Mouse (Mus musculus): ENCODE measurements around the gene Morf4l1. TPM values are rescaled to one million over a fixed set of nuclear protein-coding genes. Genes with fewer than 3 reads are reported as not detected.

Morf4l1 gene
- polyA plus RNA-seq (2015; fragmentation: Nextera tagmentation; extraction: Ambion mirVana): 575 and 608 TPM in 2 replicates

GRCm38 (mm10) chr9:90114567-90115307, at the start of gene Morf4l1:
Morf4l1 (minus strand) TSS chr9:90114774.
- Histone ChIP-seq H3K36me3 (no peaks in the 10 kb centered on the region), H3K4me1 (replicated peaks) (peaks cover 32% of the 10 kb centered on the region), H3K9me3 (no peaks in the 10 kb centered on the region), H3K9ac (replicated peaks) (peak within 1 kb of the TSS; percentile 96), H3K4me2 (replicated peaks) (peak within 1 kb of the TSS; percentile 90), H3K27ac (peak within 1 kb of the TSS; percentile 99), H3K27me3 (peaks cover 6% of the 10 kb centered on the region), H3K4me3 (replicated peaks) (peak within 1 kb of the TSS; percentile 93)
- 2% methylated on average over 40 of the region's 40 CpGs for WGBS
- peak; percentile 99 for ATAC-seq

- Histone ChIP-seq H3K9me3 (0 out of 2 replicates have a peak, but pooled peaks cover 4% of the 10 kb centered on the region), H3K4me2 (replicated peaks) (peak overlapping the region; percentile 88), H3K4me1 (replicated peaks) (peaks cover 30% of the 10 kb centered on the region), H3K4me3 (replicated peaks) (peak overlapping the region; percentile 88), H3K27ac (peak overlapping the region; percentile 81), H3K9ac (replicated peaks) (peak overlapping the region; percentile 90), H3K27me3 (no peaks in the 10 kb centered on the region), H3K36me3 (no peaks in the 10 kb centered on the region)
- WGBS: under 1% methylated on average over 18 of the region's 18 CpGs
- peak; percentile 66 for ATAC-seq
Measured at GRCm38 (mm10) chr9:90163749-90164095, 49.1 kb upstream of the Morf4l1 start.

DNA sequence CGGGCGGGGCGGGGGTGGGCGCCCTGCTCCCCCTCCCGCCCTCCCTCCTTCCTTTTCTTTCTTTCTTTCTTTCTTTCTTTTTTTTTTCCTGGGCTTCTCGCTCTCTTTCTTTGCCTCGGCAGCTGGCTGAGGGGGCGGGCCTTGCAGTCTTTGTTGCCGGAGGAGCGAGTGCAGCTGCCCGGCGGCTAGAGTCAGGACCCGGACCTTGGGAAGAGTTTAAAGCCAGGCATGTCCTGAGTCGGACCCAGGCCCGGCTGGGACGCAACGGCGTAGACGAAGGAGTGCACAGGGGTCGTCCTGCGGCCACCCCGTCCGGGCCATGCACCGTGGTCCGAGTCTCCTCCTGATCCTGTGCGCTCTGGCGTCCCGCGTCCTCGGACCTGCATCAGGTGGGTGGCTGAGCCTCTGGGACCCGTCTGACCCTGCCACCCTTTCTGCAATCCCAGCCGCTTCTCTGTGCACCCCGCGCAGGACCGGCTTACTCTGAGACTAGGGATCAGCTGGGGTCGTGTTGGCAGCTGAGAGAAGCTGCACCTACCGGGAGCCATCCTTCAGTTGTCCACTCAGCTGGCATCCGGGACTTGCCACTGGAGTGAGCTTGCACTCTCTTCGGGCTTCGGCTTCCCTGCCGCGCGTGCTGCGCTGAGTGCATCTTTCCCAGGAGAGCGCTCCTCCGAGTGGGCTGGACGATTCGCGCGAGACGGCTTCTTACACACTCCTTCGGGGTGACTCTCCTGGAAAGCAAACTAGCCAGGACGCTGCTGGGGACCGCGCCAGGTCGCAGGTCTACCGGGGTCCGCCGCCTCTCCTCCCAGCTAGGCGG, 48.6 kb upstream of the Morf4l1 start, which contains the start of gene Adamts7:
Gene Adamts7 (plus strand): TSS at position 144 of the 823 bp plus-strand sequence.
- Histone ChIP-seq H3K4me2 (replicated peaks) (peak within 1 kb of the TSS; percentile 88), H3K27me3 (no peaks in the 10 kb centered on the region), H3K36me3 (no peaks in the 10 kb centered on the region), H3K4me1 (replicated peaks) (peaks cover 30% of the 10 kb centered on the region), H3K27ac (peak within 1 kb of the TSS; percentile 81), H3K9ac (replicated peaks) (peak within 1 kb of the TSS; percentile 90), H3K4me3 (replicated peaks) (peak within 1 kb of the TSS; percentile 88), H3K9me3 (0 out of 2 replicates have a peak, but pooled peaks cover 4% of the 10 kb centered on the region)
- under 1% methylated on average over 53 of the region's 60 CpGs for WGBS
- peak; percentile 84 for ATAC-seq

- ATAC-seq: peak; percentile 74
- 10% methylated on average over 20 of the region's 29 CpGs for WGBS
Measured at GRCm38 (mm10) chr9:90162243-90162925, 47.8 kb upstream of the Morf4l1 start.

GRCm38 (mm10) chr9:90146869-90147268, 32.3 kb upstream of the Morf4l1 start:
- WGBS: 83% methylated on average over 5 of the region's 5 CpGs
- no peak for ATAC-seq
- no peak overlapping the region for H3K27ac ChIP-seq

More at GRCm38 (mm10) chr9:90162243-90162925, 47.8 kb upstream of the Morf4l1 start:
- H3K9ac ChIP-seq (replicated peaks): peak overlapping the region; percentile 90
- H3K27ac ChIP-seq: peak overlapping the region; percentile 81
- peak overlapping the region; percentile 88 for H3K4me2 ChIP-seq (replicated peaks)
- H3K36me3 ChIP-seq: no peaks in the 10 kb centered on the region
- 0 out of 2 replicates have a peak, but pooled peaks cover 4% of the 10 kb centered on the region for H3K9me3 ChIP-seq
- no peaks in the 10 kb centered on the region for H3K27me3 ChIP-seq
- H3K4me3 ChIP-seq (replicated peaks): peak overlapping the region; percentile 88
- peaks cover 30% of the 10 kb centered on the region for H3K4me1 ChIP-seq (replicated peaks)

DNA sequence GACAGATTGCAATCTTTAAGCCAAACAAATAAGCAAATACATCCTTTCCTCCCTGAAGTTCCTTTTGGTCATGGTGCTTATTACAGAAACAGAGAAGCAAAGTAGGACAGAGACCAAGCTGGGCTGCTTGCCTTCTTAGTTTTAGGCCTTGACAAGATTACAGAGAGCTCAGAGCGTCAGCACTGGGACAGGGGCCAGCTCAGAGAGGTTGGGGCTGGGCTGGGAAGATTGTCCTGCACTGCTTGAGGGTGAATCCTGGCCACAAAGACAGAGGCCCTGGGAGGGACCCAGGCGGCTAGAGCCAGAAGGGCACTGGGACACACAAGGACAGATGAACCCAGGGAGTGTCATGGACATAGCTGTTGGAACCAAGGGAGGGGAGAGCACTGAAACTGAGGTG, 31.2 kb upstream of the Morf4l1 start:
- WGBS: 54% methylated on average over 2 of the region's 2 CpGs
- Histone ChIP-seq H3K27ac (no peak overlapping the region), H3K27me3 (no peaks in the 10 kb centered on the region), H3K36me3 (no peaks in the 10 kb centered on the region), H3K9ac (replicated peaks) (no peak overlapping the region), H3K4me3 (replicated peaks) (no peak overlapping the region), H3K4me1 (replicated peaks) (no peaks in the 10 kb centered on the region), H3K4me2 (replicated peaks) (no peak overlapping the region), H3K9me3 (no peaks in the 10 kb centered on the region)
- no peak for ATAC-seq

More at GRCm38 (mm10) chr9:90146869-90147268, 32.3 kb upstream of the Morf4l1 start:
- no peak overlapping the region for H3K9ac ChIP-seq (replicated peaks)
- no peaks in the 10 kb centered on the region for H3K36me3 ChIP-seq
- no peaks in the 10 kb centered on the region for H3K9me3 ChIP-seq
- no peaks in the 10 kb centered on the region for H3K27me3 ChIP-seq
- H3K4me1 ChIP-seq (replicated peaks): no peaks in the 10 kb centered on the region
- H3K4me3 ChIP-seq (replicated peaks): no peak overlapping the region
- no peak overlapping the region for H3K4me2 ChIP-seq (replicated peaks)

DNA sequence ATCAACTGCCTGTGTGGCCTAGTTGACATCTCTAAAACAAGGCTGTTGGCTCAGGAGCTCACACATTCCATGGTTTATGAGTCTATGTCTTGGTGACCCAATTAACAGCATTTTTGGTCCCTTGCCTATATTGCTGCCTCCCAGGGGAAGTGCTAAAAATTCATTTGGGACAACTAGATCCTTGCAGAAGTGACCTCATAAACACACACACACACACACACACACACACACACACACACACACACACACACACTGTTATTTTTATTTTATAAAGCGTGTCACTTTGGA, 22.0 kb upstream of the Morf4l1 start:
- no peak overlapping the region for H3K4me3 ChIP-seq (replicated peaks)
- H3K36me3 ChIP-seq: no peaks in the 10 kb centered on the region
- no peaks in the 10 kb centered on the region for H3K27me3 ChIP-seq
- H3K9ac ChIP-seq (replicated peaks): no peak overlapping the region
- no peaks in the 10 kb centered on the region for H3K4me1 ChIP-seq (replicated peaks)
- no peak overlapping the region for H3K4me2 ChIP-seq (replicated peaks)
- H3K9me3 ChIP-seq: no peaks in the 10 kb centered on the region
- H3K27ac ChIP-seq: no peak overlapping the region
- ATAC-seq: no peak
- 100% methylated on average over 1 of the region's 1 CpGs for WGBS

GRCm38 (mm10) chr9:90135963-90136677, 21.5 kb upstream of the Morf4l1 start:
- no peak overlapping the region for H3K9ac ChIP-seq (replicated peaks)
- H3K36me3 ChIP-seq: no peaks in the 10 kb centered on the region
- H3K9me3 ChIP-seq: no peaks in the 10 kb centered on the region
- H3K4me1 ChIP-seq (replicated peaks): no peaks in the 10 kb centered on the region
- no peaks in the 10 kb centered on the region for H3K27me3 ChIP-seq
- WGBS: 79% methylated on average over 9 of the region's 9 CpGs
- ATAC-seq: peak; percentile 30; the same call in 1 of the 2 replicates
- no peak overlapping the region for H3K4me3 ChIP-seq (replicated peaks)
- no peak overlapping the region for H3K27ac ChIP-seq
- H3K4me2 ChIP-seq (replicated peaks): no peak overlapping the region

DNA sequence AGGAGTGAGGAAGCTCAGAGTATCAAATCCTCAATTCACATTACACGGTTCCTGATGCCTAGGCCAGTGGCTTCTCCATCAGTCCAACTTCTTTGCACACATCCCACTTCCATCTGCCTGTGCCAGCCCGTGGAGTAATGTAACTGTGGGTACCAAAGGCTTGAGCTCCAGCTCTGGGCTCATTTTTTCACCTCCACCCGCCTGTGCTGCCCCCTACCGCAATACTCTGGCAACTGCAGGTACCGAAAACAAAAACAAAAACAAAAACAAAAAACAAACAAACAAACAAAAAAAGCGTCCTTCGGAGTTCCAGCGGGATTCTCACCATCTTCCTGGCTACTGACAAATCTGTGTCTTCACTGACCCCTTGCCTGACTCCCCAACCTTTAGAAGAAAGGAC, 20.9 kb upstream of the Morf4l1 start:
- Histone ChIP-seq H3K4me2 (replicated peaks) (no peak overlapping the region), H3K9me3 (no peaks in the 10 kb centered on the region), H3K36me3 (no peaks in the 10 kb centered on the region), H3K4me1 (replicated peaks) (no peaks in the 10 kb centered on the region), H3K4me3 (replicated peaks) (no peak overlapping the region), H3K27ac (no peak overlapping the region), H3K27me3 (no peaks in the 10 kb centered on the region), H3K9ac (replicated peaks) (no peak overlapping the region)
- 87% methylated on average over 8 of the region's 8 CpGs for WGBS
- no peak for ATAC-seq

DNA sequence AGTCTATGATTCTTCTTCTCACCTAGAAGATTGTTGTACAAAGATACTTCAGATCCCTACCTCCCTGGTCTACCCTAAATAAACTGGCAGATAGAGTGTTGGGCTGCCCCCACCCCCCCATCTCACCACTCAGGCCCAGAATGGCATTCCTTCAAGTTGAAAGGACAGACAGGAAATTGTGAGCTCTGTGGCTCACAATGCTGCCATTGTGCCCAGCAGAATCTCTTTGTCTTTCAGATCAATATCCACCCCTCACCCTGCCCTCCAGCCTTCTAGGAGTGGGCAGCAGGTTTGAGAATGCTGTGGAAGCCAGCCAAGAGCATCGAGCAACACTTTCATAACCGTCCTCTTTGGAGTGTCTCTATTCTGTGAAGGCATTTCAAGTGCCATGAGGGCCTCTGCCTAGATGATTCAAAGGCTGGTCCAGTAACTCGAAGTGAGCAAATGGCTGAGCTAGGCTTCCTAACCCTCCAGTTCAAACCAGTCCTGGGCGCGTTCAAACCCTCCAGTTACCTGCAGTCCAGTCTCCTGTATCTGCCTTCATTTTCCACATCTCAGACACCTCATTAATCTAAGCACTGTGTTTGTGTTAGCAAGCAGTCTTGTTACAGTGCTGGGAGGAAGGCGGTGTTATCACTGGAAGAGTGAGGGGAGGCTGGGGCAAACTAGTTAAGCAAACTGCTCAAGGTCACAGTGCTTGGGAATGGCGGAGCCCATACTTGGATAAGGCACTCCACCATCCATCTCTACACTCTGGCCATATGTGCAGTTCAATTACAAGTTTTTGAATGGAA, 19.2 kb upstream of the Morf4l1 start:
- no peaks in the 10 kb centered on the region for H3K27me3 ChIP-seq
- H3K4me3 ChIP-seq (replicated peaks): no peak overlapping the region
- no peak overlapping the region for H3K27ac ChIP-seq
- no peak overlapping the region for H3K9ac ChIP-seq (replicated peaks)
- ATAC-seq: no peak
- 76% methylated on average over 7 of the region's 7 CpGs for WGBS
- H3K36me3 ChIP-seq: no peaks in the 10 kb centered on the region
- no peaks in the 10 kb centered on the region for H3K4me1 ChIP-seq (replicated peaks)
- H3K4me2 ChIP-seq (replicated peaks): no peak overlapping the region
- no peaks in the 10 kb centered on the region for H3K9me3 ChIP-seq

Measured in midbrain, embryonic 13.5 days (tissue).